Mouse (Mus musculus): ENCODE results near the gene Dnah2. TPM values are rescaled to one million over a fixed set of nuclear protein-coding genes. Genes with fewer than 3 reads are reported as not detected.

Gene Dnah2
- polyA plus RNA-seq, 1 experiment from 2014 or later, result 1.9 TPM

- Histone ChIP-seq H3K9ac (ENCODE audit: low read length) (no peak overlapping the region), H3K9me3 (ENCODE audit: control insufficient read depth, low read length) (no peaks in the 10 kb centered on the region), H3K4me1 (replicated peaks; ENCODE audit: control insufficient read depth, insufficient read depth, low read length) (peaks cover 22% of the 10 kb centered on the region), H3K4me2 (ENCODE audit: low read depth, low read length) (no peak overlapping the region), H3K27me3 (ENCODE audit: control insufficient read depth, insufficient read depth, low read depth, low read length) (peaks cover 8% of the 10 kb centered on the region; the same call in 1 of the 2 replicates), H3K4me3 (ENCODE audit: low read length) (no peak overlapping the region), H3K27ac (ENCODE audit: low read length) (no peak overlapping the region), H3K36me3 (ENCODE audit: control insufficient read depth, insufficient read depth, low read length) (no peaks in the 10 kb centered on the region)
- WGBS, result 85% methylated on average over 10 of the region's 10 CpGs
- no peak for ATAC-seq (ENCODE audit: low read depth)
Observed at GRCm38 (mm10) chr11:69422842-69423241, 126.1 kb downstream of the Dnah2 start.

- no peak for ATAC-seq (ENCODE audit: low read depth)
- Histone ChIP-seq H3K27ac (ENCODE audit: low read length) (no peak overlapping the region), H3K4me2 (ENCODE audit: low read depth, low read length) (peak overlapping the region; percentile 96), H3K36me3 (ENCODE audit: control insufficient read depth, insufficient read depth, low read length) (no peaks in the 10 kb centered on the region), H3K4me1 (replicated peaks; ENCODE audit: control insufficient read depth, insufficient read depth, low read length) (peaks cover 31% of the 10 kb centered on the region), H3K9me3 (ENCODE audit: control insufficient read depth, low read length) (no peaks in the 10 kb centered on the region), H3K4me3 (ENCODE audit: low read length) (peak overlapping the region; percentile 56; the same call in 1 of the 2 replicates), H3K27me3 (ENCODE audit: control insufficient read depth, insufficient read depth, low read depth, low read length) (peaks cover 8% of the 10 kb centered on the region; the same call in 1 of the 2 replicates), H3K9ac (ENCODE audit: low read length) (peak overlapping the region; percentile 43; the same call in 1 of the 2 replicates)
- 21% methylated on average over 25 of the region's 25 CpGs for WGBS
Observed at GRCm38 (mm10) chr11:69421131-69421977, 127.6 kb downstream of the Dnah2 start.

- H3K9me3 ChIP-seq (ENCODE audit: control insufficient read depth, low read length), result no peaks in the 10 kb centered on the region
- ATAC-seq (ENCODE audit: low read depth), result no peak
- H3K27me3 ChIP-seq (ENCODE audit: control insufficient read depth, insufficient read depth, low read depth, low read length), result peaks cover 8% of the 10 kb centered on the region; the same call in 1 of the 2 replicates
- peak overlapping the region; percentile 96 for H3K4me2 ChIP-seq (ENCODE audit: low read depth, low read length)
- H3K36me3 ChIP-seq (ENCODE audit: control insufficient read depth, insufficient read depth, low read length), result no peaks in the 10 kb centered on the region
- H3K4me1 ChIP-seq (replicated peaks; ENCODE audit: control insufficient read depth, insufficient read depth, low read length), result peaks cover 31% of the 10 kb centered on the region
- 0 out of 2 replicates have a peak overlapping the region, but pooled peaks have one; percentile 17 for H3K27ac ChIP-seq (ENCODE audit: low read length)
- peak overlapping the region; percentile 43; the same call in 1 of the 2 replicates for H3K9ac ChIP-seq (ENCODE audit: low read length)
- 12% methylated on average over 10 of the region's 10 CpGs for WGBS
- peak overlapping the region; percentile 56 for H3K4me3 ChIP-seq (ENCODE audit: low read length)
Observed at GRCm38 (mm10) chr11:69420554-69421000, 128.3 kb downstream of the Dnah2 start.

GRCm38 (mm10) chr11:69419813-69420553 lies 128.9 kb downstream of the Dnah2 start:
- H3K4me1 ChIP-seq (replicated peaks; ENCODE audit: control insufficient read depth, insufficient read depth, low read length), result peaks cover 33% of the 10 kb centered on the region
- H3K9me3 ChIP-seq (ENCODE audit: control insufficient read depth, low read length), result no peaks in the 10 kb centered on the region

GRCm38 (mm10) chr11:69419443-69419812 lies 129.5 kb downstream of the Dnah2 start:
- Histone ChIP-seq H3K27me3 (ENCODE audit: control insufficient read depth, insufficient read depth, low read depth, low read length) (peaks cover 8% of the 10 kb centered on the region; the same call in 1 of the 2 replicates), H3K4me3 (ENCODE audit: low read length) (peak overlapping the region; percentile 56), H3K4me2 (ENCODE audit: low read depth, low read length) (peak overlapping the region; percentile 96), H3K27ac (ENCODE audit: low read length) (peak overlapping the region; percentile 93), H3K36me3 (ENCODE audit: control insufficient read depth, insufficient read depth, low read length) (no peaks in the 10 kb centered on the region), H3K9ac (ENCODE audit: low read length) (peak overlapping the region; percentile 58), H3K4me1 (replicated peaks; ENCODE audit: control insufficient read depth, insufficient read depth, low read length) (peaks cover 39% of the 10 kb centered on the region), H3K9me3 (ENCODE audit: control insufficient read depth, low read length) (no peaks in the 10 kb centered on the region)
- WGBS, result under 1% methylated on average over 19 of the region's 19 CpGs
- ATAC-seq (ENCODE audit: low read depth), result no peak

More at GRCm38 (mm10) chr11:69419813-69420553, 128.9 kb downstream of the Dnah2 start:
- Histone ChIP-seq H3K27me3 (ENCODE audit: control insufficient read depth, insufficient read depth, low read depth, low read length) (peaks cover 8% of the 10 kb centered on the region; the same call in 1 of the 2 replicates), H3K9ac (ENCODE audit: low read length) (peak overlapping the region; percentile 58), H3K27ac (ENCODE audit: low read length) (peak overlapping the region; percentile 93), H3K4me2 (ENCODE audit: low read depth, low read length) (peak overlapping the region; percentile 96), H3K4me3 (ENCODE audit: low read length) (peak overlapping the region; percentile 56), H3K36me3 (ENCODE audit: control insufficient read depth, insufficient read depth, low read length) (no peaks in the 10 kb centered on the region)
- under 1% methylated on average over 31 of the region's 31 CpGs for WGBS
- ATAC-seq (ENCODE audit: low read depth), result no peak

- H3K27me3 ChIP-seq (ENCODE audit: control insufficient read depth, insufficient read depth, low read depth, low read length), result peaks cover 8% of the 10 kb centered on the region; the same call in 1 of the 2 replicates
- H3K36me3 ChIP-seq (ENCODE audit: control insufficient read depth, insufficient read depth, low read length), result no peaks in the 10 kb centered on the region
- H3K4me2 ChIP-seq (ENCODE audit: low read depth, low read length), result peak overlapping the region; percentile 96
- peak overlapping the region; percentile 66 for H3K4me3 ChIP-seq (ENCODE audit: low read length)
- H3K4me1 ChIP-seq (replicated peaks; ENCODE audit: control insufficient read depth, insufficient read depth, low read length), result peaks cover 46% of the 10 kb centered on the region
- under 1% methylated on average over 45 of the region's 45 CpGs for WGBS
- H3K27ac ChIP-seq (ENCODE audit: low read length), result peak overlapping the region; percentile 99
- no peaks in the 10 kb centered on the region for H3K9me3 ChIP-seq (ENCODE audit: control insufficient read depth, low read length)
- H3K9ac ChIP-seq (ENCODE audit: low read length), result peak overlapping the region; percentile 73
- peak; percentile 87 for ATAC-seq (ENCODE audit: low read depth)
Observed at GRCm38 (mm10) chr11:69418481-69419442, 130.1 kb downstream of the Dnah2 start.

- Histone ChIP-seq H3K9ac (ENCODE audit: low read length) (peak overlapping the region; percentile 73), H3K9me3 (ENCODE audit: control insufficient read depth, low read length) (no peaks in the 10 kb centered on the region), H3K36me3 (ENCODE audit: control insufficient read depth, insufficient read depth, low read length) (peaks cover 3% of the 10 kb centered on the region), H3K4me1 (replicated peaks; ENCODE audit: control insufficient read depth, insufficient read depth, low read length) (peaks cover 56% of the 10 kb centered on the region), H3K4me2 (ENCODE audit: low read depth, low read length) (peak overlapping the region; percentile 96), H3K27ac (ENCODE audit: low read length) (peak overlapping the region; percentile 99), H3K4me3 (ENCODE audit: low read length) (peak overlapping the region; percentile 66), H3K27me3 (ENCODE audit: control insufficient read depth, insufficient read depth, low read depth, low read length) (peaks cover 8% of the 10 kb centered on the region; the same call in 1 of the 2 replicates)
- peak; percentile 51 for ATAC-seq (ENCODE audit: low read depth)
- under 1% methylated on average over 39 of the region's 39 CpGs for WGBS
Observed at GRCm38 (mm10) chr11:69417449-69418384, 131.2 kb downstream of the Dnah2 start.
